Mouse (Mus musculus): Measurements from ENCODE around the gene Btn1a1. TPM values are rescaled to one million over a fixed set of nuclear protein-coding genes. Genes with fewer than 3 reads are reported as not detected.

Gene Btn1a1
- total RNA-seq, 2 experiments from 2014 or later = not detected

Other genes with a start within 250 kb of the Btn1a1 start
- gene Vmn1r222, start 230.0 kb downstream of the Btn1a1 start, total RNA-seq (2021) = not detected
- gene Vmn1r223, start 218.8 kb downstream of the Btn1a1 start, total RNA-seq (2021) = not detected
- gene Zfp322a, start 96.7 kb downstream of the Btn1a1 start, total RNA-seq (2021) = 10 to 100 TPM; 11.5 TPM
- 1 to 10 TPM; 4.5 to 4.7 TPM for gene Abt1, start 42.0 kb downstream of the Btn1a1 start, total RNA-seq (2021)
- not detected for gene Btn2a2, start 23.0 kb upstream of the Btn1a1 start, total RNA-seq (2021)
- 100 to 1,000 TPM; 281 to 294 TPM for gene Hist1h4h, start 65.1 kb upstream of the Btn1a1 start, total RNA-seq (2021)
- gene Hist1h2af, start 68.0 kb upstream of the Btn1a1 start, total RNA-seq (2021) = 10 to 100 TPM; 61.2 to 77.1 TPM
- gene Hist1h3g, start 69.5 kb upstream of the Btn1a1 start, total RNA-seq (2021) = 10 to 100 TPM; 19.9 to 21.2 TPM
- gene Hist1h2bh, start 77.5 kb upstream of the Btn1a1 start, total RNA-seq (2021) = 1 to 10 TPM; 5.5 to 5.7 TPM
- 10 to 100 TPM; 24.2 to 25.2 TPM for gene Hist1h3f, start 78.2 kb upstream of the Btn1a1 start, total RNA-seq (2021)
- 100 to 1,000 TPM; 118 to 120 TPM for gene Hist1h4f, start 85.7 kb upstream of the Btn1a1 start, total RNA-seq (2021)
- gene Hist1h1d, start 87.4 kb upstream of the Btn1a1 start, total RNA-seq (2021) = 1 to 10 TPM; 8.2 to 9.3 TPM
- 10 to 100 TPM; 54.8 to 55.8 TPM for gene Hist1h3e, start 96.5 kb upstream of the Btn1a1 start, total RNA-seq (2021)
- gene Hist1h2ae, start 105.3 kb upstream of the Btn1a1 start, total RNA-seq (2021) = 10 to 100 TPM; 15.2 to 16.6 TPM
- 100 to 1,000 TPM; 102 to 113 TPM for gene Hist1h2bg, start 105.5 kb upstream of the Btn1a1 start, total RNA-seq (2021)
- 10 to 100 TPM; 47.0 to 49.6 TPM for gene Hist1h2bf, start 108.3 kb upstream of the Btn1a1 start, total RNA-seq (2021)
- gene Hist1h2ad, start 108.5 kb upstream of the Btn1a1 start, total RNA-seq (2021) = 10 to 100 TPM; 13.9 to 14.8 TPM
- 10 to 100 TPM; 13.5 to 15.2 TPM for gene Hist1h3d, start 109.9 kb upstream of the Btn1a1 start, total RNA-seq (2021)
- 10 to 100 TPM; 88.4 to 95.8 TPM for gene Hist1h4d, start 115.7 kb upstream of the Btn1a1 start, total RNA-seq (2021)
- 10 to 100 TPM; 25.3 to 25.8 TPM for gene Hist1h2be, start 155.2 kb upstream of the Btn1a1 start, total RNA-seq (2021)
- gene Hist1h1e, start 156.7 kb upstream of the Btn1a1 start, total RNA-seq (2021) = 100 to 1,000 TPM in 1 of 2 experiments, 10 to 100 TPM in 1; 91.2 to 121 TPM
- 1 to 10 TPM; 3.1 to 3.7 TPM for gene Hist1h2ac, start 218.0 kb upstream of the Btn1a1 start, total RNA-seq (2021)
- 10 to 100 TPM; 75.5 to 80.0 TPM for gene Hist1h2bc, start 218.3 kb upstream of the Btn1a1 start, total RNA-seq (2021)
- not detected for gene Hist1h1t, start 229.9 kb upstream of the Btn1a1 start, total RNA-seq (2021)
- gene Hist1h4c, start 232.6 kb upstream of the Btn1a1 start, total RNA-seq (2021) = 10 to 100 TPM; 94.2 to 99.8 TPM
- 10 to 100 TPM; 15.3 to 17.6 TPM for gene Hfe, start 245.0 kb upstream of the Btn1a1 start, total RNA-seq (2021)

All from gastrocnemius, postnatal 14 days (tissue).